Mouse (Mus musculus) brain, embryonic 18.5 days (tissue): ENCODE measurements at regions not wholly inside any gene's neighbourhood (a gene's known extent, or its start where the extent isn't known, plus 50 kb on each side); places are given as distances from the start of the nearest gene placed in this dataset.
"Not testable (repeated sequence)": the region's sequence is repeated elsewhere in the genome, so short reads cannot be mapped to it uniquely, and the experiment has no call there.

Experiments used
- DNase-seq: peaks from one replicate; pipeline ENCODE4 v3.0.0-alpha.2; 2012; ENCODE audit warnings: low read depth, low spot score

GRCm38 (mm10) chr19:27694478-27694877 is 264.9 kb upstream of the Pum3 start:
- DNase-seq: no peak

GRCm38 (mm10) chr19:27693706-27694105 is 264.1 kb upstream of the Pum3 start:
- DNase-seq: no peak

DNA sequence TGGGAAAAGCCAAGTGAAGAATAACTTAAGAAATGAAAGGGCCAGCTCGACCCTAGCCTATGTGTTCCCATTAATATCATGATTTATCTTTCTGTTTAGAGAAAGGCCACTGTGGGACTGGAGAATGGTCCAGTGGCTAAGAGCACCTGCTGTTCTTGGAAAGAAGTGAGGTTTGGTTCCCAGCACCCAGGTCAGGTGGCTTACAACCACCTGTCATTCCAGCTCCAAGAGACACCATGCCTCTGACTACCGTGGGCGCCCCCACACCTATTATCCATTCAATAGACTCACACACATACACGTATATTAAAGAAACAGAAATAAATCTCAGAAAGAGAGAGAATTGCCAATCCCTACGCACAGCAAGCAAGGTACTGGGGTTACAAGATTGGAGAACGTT is 263.3 kb upstream of the Pum3 start:
- DNase-seq: no peak

- no peak for DNase-seq
These were observed 253.8 kb upstream of the Pum3 start for GRCm38 (mm10) chr19:27683426-27683825.

- DNase-seq: no peak
These were observed 249.8 kb upstream of the Pum3 start for GRCm38 (mm10) chr19:27679427-27679826.

- DNase-seq: no peak
These were observed 243.1 kb upstream of the Pum3 start for GRCm38 (mm10) chr19:27672679-27673190.

DNA sequence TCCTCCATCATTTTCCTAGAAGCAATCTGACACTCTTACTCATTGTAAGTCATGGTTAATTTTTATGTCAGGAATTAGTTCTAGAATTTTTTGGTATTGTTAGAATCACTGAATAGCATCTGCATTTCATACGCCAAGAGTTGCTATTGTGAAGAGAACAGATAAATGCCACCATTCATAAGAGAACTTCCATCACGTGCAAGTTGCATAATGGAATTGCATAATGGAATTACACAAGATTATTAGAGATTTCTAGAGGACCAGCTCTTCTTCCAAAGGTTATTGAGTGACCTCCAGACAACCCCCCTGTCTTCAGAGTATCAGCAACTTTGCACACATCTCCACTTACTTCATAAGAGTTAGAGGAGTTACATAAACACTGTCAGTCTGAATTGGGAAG is 233.7 kb upstream of the Pum3 start:
- peak; percentile 1 for DNase-seq

- DNase-seq: no peak
These were observed 211.4 kb upstream of the Pum3 start for GRCm38 (mm10) chr19:27641001-27641400.

DNA sequence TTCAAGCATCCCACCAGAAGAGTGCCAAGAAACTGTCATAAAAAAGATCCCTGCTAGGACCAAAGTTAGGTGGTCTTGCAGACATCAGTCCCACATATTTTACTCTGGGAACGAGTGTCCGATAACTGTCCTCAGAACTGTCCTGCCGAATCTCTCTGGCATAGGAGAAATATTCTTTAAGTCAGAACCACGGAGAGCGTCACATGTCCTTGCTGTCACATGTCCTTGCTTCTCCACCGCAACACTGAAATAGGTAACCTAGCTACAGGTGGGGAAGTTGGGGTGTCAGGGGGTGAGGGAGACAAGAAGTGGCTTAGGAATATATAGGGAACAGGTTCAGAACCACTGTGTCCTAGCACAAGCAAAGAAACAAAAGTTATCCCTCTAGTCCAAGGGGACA is 203.5 kb upstream of the Pum3 start:
- no peak for DNase-seq

- no peak for DNase-seq
These were observed 198.0 kb upstream of the Pum3 start for GRCm38 (mm10) chr19:27627626-27628025.

DNA sequence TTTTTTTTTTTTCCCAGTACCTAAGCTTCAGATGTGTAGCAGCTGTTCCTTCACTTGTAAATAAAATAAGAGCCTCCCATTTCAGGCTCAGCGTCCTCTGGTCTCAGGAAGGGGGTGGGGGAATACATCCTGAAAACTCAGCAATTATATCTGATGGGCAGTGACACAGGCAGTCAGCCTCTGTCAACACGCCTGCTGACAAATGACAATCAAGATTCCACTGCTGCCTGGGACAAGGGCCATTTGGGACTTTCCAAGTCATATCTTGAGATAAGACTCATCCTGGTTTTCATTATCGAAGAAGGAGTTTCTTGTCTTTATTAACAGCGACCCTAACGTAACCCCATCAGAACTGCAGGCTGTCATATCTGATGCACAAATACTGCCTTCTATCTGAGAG is 187.9 kb upstream of the Pum3 start:
- DNase-seq: no peak

- no peak for DNase-seq
These were observed 177.3 kb upstream of the Pum3 start for GRCm38 (mm10) chr19:27606933-27607332.

DNA sequence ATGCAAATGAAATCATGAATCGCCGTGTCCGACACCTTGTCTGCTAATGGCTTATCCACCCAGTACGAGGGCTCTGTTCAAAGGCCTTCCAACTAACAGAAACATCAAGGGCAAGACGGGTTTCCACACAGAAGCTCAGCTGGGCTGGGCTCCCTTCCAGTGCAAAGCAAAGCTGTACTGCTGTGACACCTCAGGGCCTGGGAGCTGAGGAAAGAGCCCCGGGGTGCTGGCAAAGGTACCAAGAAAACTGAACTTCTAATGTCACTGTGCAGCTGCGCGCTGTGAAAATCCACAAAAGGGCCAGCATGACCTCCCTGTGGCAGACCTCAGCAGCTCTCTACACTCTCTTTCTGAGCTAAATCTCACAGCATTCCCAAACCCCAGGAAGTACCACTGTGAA is 173.7 kb upstream of the Pum3 start:
- no peak for DNase-seq

GRCm38 (mm10) chr19:27601551-27601950 is 171.9 kb upstream of the Pum3 start:
- no peak for DNase-seq

- DNase-seq: not testable (repeated sequence)
These were observed 170.8 kb upstream of the Pum3 start for GRCm38 (mm10) chr19:27600386-27600785.

DNA sequence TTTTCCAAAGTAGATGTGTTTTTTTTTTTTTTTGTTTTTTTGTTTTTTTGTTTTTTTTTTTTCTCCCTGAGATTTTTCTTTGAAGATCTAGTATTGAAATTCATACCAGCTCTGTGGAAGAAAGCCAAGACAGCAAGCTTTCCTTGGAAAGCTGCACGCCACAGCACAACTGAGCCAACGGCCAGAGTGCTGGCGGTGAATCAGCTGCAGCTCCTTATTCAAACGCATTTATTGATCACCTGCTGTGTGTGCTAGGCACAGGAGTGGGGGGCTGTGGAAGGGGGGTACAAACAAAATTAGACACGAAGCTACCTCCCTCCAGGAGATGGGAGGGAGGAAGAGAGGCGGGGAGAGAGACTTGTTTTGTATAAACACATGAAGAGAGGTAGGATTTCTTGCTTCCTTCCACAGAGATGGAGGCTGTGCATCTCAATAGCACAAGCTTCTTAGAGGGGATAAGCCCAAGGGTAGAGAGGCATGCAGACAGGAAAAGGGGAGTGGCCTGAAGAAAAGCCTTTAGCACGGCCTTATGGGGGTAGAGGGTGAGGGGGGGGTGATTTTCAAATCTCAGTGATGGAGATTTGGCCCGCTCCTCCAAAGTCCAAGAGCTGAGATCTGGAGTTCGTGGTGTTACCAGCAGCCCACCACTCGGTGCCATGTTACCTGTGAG is 170.1 kb upstream of the Pum3 start:
- DNase-seq: peak; percentile 62

DNA sequence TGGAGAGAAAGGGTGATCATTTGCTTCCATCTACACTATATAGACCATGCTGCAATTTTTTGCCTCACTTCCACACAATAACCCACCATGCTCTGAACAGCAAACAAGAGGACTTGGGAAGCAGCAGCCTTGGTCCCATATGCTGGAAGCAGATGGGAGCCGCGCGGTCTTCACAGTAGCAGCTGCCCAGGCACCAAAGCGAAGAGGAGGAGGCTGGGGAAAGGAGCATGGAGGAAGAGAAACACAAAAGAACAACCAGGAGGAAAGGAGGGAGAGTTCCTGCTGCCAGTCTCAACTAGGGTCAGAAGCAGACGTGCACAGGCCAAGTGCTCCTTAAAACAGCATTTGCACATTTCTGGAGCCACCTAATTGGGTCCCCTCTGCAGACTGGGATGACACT is 168.7 kb upstream of the Pum3 start:
- no peak for DNase-seq

- DNase-seq: no peak
These were observed 155.9 kb upstream of the Pum3 start for GRCm38 (mm10) chr19:27585566-27585965.

GRCm38 (mm10) chr19:27582111-27582500 is 152.5 kb upstream of the Pum3 start:
- DNase-seq: no peak

DNA sequence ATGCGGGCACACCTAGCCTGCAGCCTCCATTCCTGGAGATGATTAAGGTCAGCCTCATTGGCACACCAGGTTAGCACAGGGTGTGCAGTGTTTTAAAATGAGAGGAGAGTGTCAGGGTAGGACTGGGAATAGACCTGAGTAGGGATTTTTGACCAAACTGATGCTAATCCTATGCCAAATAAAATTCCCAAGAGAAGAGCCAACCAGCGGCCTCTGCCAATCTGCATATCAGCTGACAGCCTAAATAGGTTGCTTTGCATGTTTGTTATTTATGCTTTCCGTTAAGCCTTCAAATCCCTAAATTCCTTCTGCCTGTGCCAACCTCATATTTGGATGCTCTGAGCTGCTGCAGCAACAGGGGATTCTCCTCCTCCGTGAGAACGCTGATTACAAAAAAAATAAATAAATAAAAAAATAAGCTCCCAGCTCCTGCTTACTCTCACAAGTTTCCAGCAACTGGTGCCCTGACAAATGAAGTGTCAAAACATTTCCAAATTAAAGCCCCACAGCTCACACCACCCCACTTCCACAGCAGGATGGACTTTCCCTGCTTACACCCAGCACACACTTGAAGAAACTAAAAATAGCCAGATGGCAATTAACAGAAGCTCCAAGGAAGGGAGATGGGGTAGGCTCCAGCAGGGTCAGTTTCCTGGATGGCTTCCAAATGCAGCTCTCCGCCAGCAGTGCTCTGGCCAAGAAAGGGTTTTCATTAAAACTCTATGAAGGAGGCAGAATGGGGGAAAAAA is 151.9 kb upstream of the Pum3 start:
- peak; percentile 43 for DNase-seq

GRCm38 (mm10) chr19:27576478-27576877 is 146.9 kb upstream of the Pum3 start:
- DNase-seq: no peak

DNA sequence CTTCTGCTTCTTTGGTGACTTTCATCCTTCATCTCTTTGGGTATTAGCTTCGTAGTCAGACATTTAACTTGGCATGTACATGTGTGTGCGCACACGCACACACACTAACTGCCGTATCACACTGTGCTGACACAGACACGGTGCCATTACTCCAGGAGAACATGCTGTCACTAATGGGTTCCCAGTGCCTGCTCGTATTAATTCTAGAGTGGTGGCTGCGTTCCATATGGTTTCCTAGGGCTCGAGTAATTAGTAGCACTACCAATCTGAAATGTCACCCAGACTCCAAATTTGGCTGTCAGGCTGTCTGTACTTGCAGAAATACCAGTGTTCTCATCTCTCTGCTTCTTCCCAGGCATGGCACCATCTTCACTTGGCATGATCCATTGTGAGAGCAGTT is 137.3 kb upstream of the Pum3 start:
- no peak for DNase-seq

DNA sequence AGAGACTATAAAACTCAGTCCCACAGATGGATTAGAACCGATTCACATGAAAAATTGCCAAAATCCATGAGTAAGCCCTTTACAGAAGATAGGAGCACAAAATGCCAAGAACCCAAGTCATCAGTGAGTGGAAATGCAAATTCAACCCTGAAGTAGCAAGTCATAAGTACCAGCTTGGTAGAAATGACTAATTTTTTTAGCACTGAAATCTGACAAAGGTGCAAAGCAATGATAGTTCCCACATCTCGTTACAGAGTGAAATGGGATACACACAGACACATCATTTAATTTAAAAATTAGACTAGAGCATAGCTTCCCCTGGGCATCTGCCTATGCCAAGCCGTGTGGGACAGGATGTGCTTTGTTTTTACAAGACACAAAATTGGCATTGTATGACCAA is 136.4 kb upstream of the Pum3 start:
- no peak for DNase-seq
